Mouse (Mus musculus) small intestine, adult 2 months (tissue): Measurements from ENCODE around the gene Stat3. TPM values are rescaled to one million over a fixed set of nuclear protein-coding genes. Genes with fewer than 3 reads are reported as not detected.

ENCODE experiments used
- H3K27ac ChIP-seq: fragments of 200-500 bp; 2 replicates; pipeline ENCODE4 v1.5.1; 2012; ENCODE audit warnings: low read depth, low read length, control low read depth, inconsistent platforms; ENCODE audit not compliant: insufficient read depth
- H3K27me3 ChIP-seq: fragments of 200-500 bp; 2 replicates; pipeline ENCODE4 v1.6.1; 2012; ENCODE audit warnings: mild to moderate bottlenecking, moderate library complexity, low read length, inconsistent platforms; ENCODE audit not compliant: control insufficient read depth, insufficient read depth
- H3K36me3 ChIP-seq: fragments of 200-500 bp; 2 replicates; pipeline ENCODE4 v1.6.1; 2012; ENCODE audit warnings: mild to moderate bottlenecking, low read length, control low read depth, inconsistent platforms; ENCODE audit not compliant: control insufficient read depth, insufficient read depth
- H3K4me1 ChIP-seq: fragments of 200-500 bp; 2 replicates; pipeline ENCODE4 v1.6.1; 2012; ENCODE audit warnings: low read length, inconsistent platforms, mixed read lengths; ENCODE audit not compliant: control insufficient read depth, insufficient read depth, insufficient read length
- H3K4me3 ChIP-seq: fragments of 200-500 bp; 2 replicates; pipeline ENCODE4 v1.5.1; 2012; ENCODE audit warnings: low read depth, mild to moderate bottlenecking, control low read depth, inconsistent platforms, low read length, moderate library complexity
- CTCF ChIP-seq: fragments of 200-500 bp; IDR thresholded peaks from 2 replicates; pipeline ENCODE4 v1.5.1; 2012; ENCODE audit warnings: low read depth, mild to moderate bottlenecking, control low read depth, inconsistent platforms, low read length, moderate library complexity, mixed read lengths; ENCODE audit not compliant: insufficient replicate concordance, insufficient read length; ENCODE audit errors: extremely low read depth
- POLR2A ChIP-seq: fragments of 200-500 bp; IDR thresholded peaks from 2 replicates; pipeline ENCODE4 v1.6.1; 2012; ENCODE audit warnings: low read depth, mild to moderate bottlenecking, control low read depth, inconsistent platforms, low read length, moderate library complexity
- WGBS: fragments of 180-500 bp; shearing (Covaris S2); methylation state at CpG from one replicate; pipeline ENCODE4 v1.1.7; 2018; 5-methylcytosine and 5-hydroxymethylcytosine counted together
- polyA plus RNA-seq: library from polyadenylated mRNA; depleted of rRNA; stranded (reverse); fragments of >200 nt; gene quantifications from 2 replicates; pipeline ENCODE4 v1.2.3, GENCODE M21; 2012

Gene Stat3
- polyA plus RNA-seq, 1 experiment: 106 TPM

GRCm38 (mm10) chr11:100957915-100958469 lies 18.7 kb upstream of the Stat3 start:
- H3K27me3 ChIP-seq: peaks cover 11% of the 10 kb centered on the region

GRCm38 (mm10) chr11:100957244-100957643 lies 17.9 kb upstream of the Stat3 start:
- Histone ChIP-seq H3K27ac (no peak overlapping the region), H3K4me1 (peaks cover 9% of the 10 kb centered on the region), H3K27me3 (peaks cover 11% of the 10 kb centered on the region), H3K4me3 (no peak overlapping the region), H3K36me3 (no peaks in the 10 kb centered on the region; the same call in 1 of the 2 replicates)
- WGBS: 2% methylated on average over 5 of the region's 5 CpGs
- peak; percentile 95 for TF ChIP-seq CTCF
- TF ChIP-seq POLR2A: no peak

More at GRCm38 (mm10) chr11:100957915-100958469, 18.7 kb upstream of the Stat3 start:
- Histone ChIP-seq H3K36me3 (no peaks in the 10 kb centered on the region; the same call in 1 of the 2 replicates), H3K4me3 (no peak overlapping the region), H3K27ac (no peak overlapping the region), H3K4me1 (peaks cover 9% of the 10 kb centered on the region)
- 43% methylated on average over 6 of the region's 6 CpGs for WGBS
- TF ChIP-seq POLR2A (no peak), CTCF (no peak)

GRCm38 (mm10) chr11:100949540-100949939 lies 10.2 kb upstream of the Stat3 start:
- Histone ChIP-seq H3K27me3 (no peaks in the 10 kb centered on the region), H3K27ac (no peak overlapping the region), H3K36me3 (no peaks in the 10 kb centered on the region), H3K4me1 (peaks cover 3% of the 10 kb centered on the region; the same call in 1 of the 2 replicates), H3K4me3 (no peak overlapping the region)
- 100% methylated on average over 1 of the region's 1 CpGs for WGBS
- TF ChIP-seq POLR2A (no peak), CTCF (no peak)

- Histone ChIP-seq H3K27ac (no peak overlapping the region), H3K4me1 (peaks cover 3% of the 10 kb centered on the region; the same call in 1 of the 2 replicates), H3K36me3 (no peaks in the 10 kb centered on the region), H3K4me3 (no peak overlapping the region), H3K27me3 (no peaks in the 10 kb centered on the region)
- TF ChIP-seq CTCF: no peak
- TF ChIP-seq POLR2A: no peak
- 42% methylated on average over 4 of the region's 4 CpGs for WGBS
Measured at GRCm38 (mm10) chr11:100948317-100948716, 9.0 kb upstream of the Stat3 start.

GRCm38 (mm10) chr11:100947548-100947947 lies 8.2 kb upstream of the Stat3 start:
- no peaks in the 10 kb centered on the region for H3K36me3 ChIP-seq
- H3K4me3 ChIP-seq: no peak overlapping the region
- no peaks in the 10 kb centered on the region for H3K27me3 ChIP-seq
- H3K4me1 ChIP-seq: peaks cover 3% of the 10 kb centered on the region; the same call in 1 of the 2 replicates
- no peak overlapping the region for H3K27ac ChIP-seq
- TF ChIP-seq CTCF: peak; percentile 29; the same call in 1 of the 2 replicates
- TF ChIP-seq POLR2A: no peak

- Histone ChIP-seq H3K4me1 (peaks cover 2% of the 10 kb centered on the region; the same call in 1 of the 2 replicates), H3K36me3 (no peaks in the 10 kb centered on the region), H3K4me3 (no peak overlapping the region), H3K27ac (no peak overlapping the region), H3K27me3 (no peaks in the 10 kb centered on the region)
- WGBS: 57% methylated on average over 4 of the region's 4 CpGs
- TF ChIP-seq CTCF: no peak
- no peak for TF ChIP-seq POLR2A
Measured at GRCm38 (mm10) chr11:100946862-100947261, 7.5 kb upstream of the Stat3 start.

- Histone ChIP-seq H3K27me3 (no peaks in the 10 kb centered on the region), H3K36me3 (no peaks in the 10 kb centered on the region), H3K4me3 (no peak overlapping the region), H3K4me1 (no peaks in the 10 kb centered on the region), H3K27ac (no peak overlapping the region)
- TF ChIP-seq POLR2A (no peak), CTCF (no peak)
- 36% methylated on average over 1 of the region's 1 CpGs for WGBS
Measured at GRCm38 (mm10) chr11:100942388-100942787, 3.0 kb upstream of the Stat3 start.
